Mouse (Mus musculus) limb, embryonic 11.5 days (tissue): Measurements from ENCODE around the gene Itga9. TPM values are rescaled to one million over a fixed set of nuclear protein-coding genes. Genes with fewer than 3 reads are reported as not detected.
A peak's percentile ranks its signal among the peaks of the same experiment; 100 is the strongest.

ENCODE experiments used
- ATAC-seq: fragments of 200-750 bp; cut with Nextera tagmentation; 2 replicates; pipeline ENCODE4 v1.8.0; 2017; ENCODE audit warnings: low read depth; ENCODE audit not compliant: insufficient number of reproducible peaks, low FRiP score, low TSS enrichment
- DNase-seq: peaks from one replicate; pipeline ENCODE4 v3.0.0-alpha.2; 2015; ENCODE audit warnings: low spot score
- H3K27ac ChIP-seq: fragments of 300-500 bp; sonication (generic); replicated peaks from 2 replicates; pipeline ENCODE4 v1.5.1; 2014; ENCODE audit warnings: low read depth, mild to moderate bottlenecking, low read length
- H3K27me3 ChIP-seq: fragments of 300-500 bp; sonication (generic); 2 replicates; pipeline ENCODE4 v1.6.1; 2014; ENCODE audit warnings: mild to moderate bottlenecking, low read length, mixed read lengths; ENCODE audit not compliant: control insufficient read depth, insufficient read depth
- H3K36me3 ChIP-seq: fragments of 300-500 bp; sonication (generic); 2 replicates; pipeline ENCODE4 v1.6.1; 2014; ENCODE audit warnings: mild to moderate bottlenecking, low read length, moderate library complexity, mixed read lengths; ENCODE audit not compliant: control insufficient read depth, insufficient read depth
- H3K4me1 ChIP-seq: fragments of 300-500 bp; sonication (generic); 2 replicates; pipeline ENCODE4 v1.6.1; 2014; ENCODE audit warnings: low read length, mixed read lengths; ENCODE audit not compliant: control insufficient read depth, insufficient read depth
- H3K4me2 ChIP-seq: fragments of 300-500 bp; sonication (generic); 2 replicates; pipeline ENCODE4 v1.6.1; 2014; ENCODE audit warnings: low read depth, mild to moderate bottlenecking, moderate library complexity; ENCODE audit not compliant: severe bottlenecking
- H3K4me3 ChIP-seq: fragments of 300-500 bp; sonication (generic); 2 replicates; pipeline ENCODE4 v1.5.1; 2014; ENCODE audit warnings: low read depth, low read length
- H3K9ac ChIP-seq: fragments of 300-500 bp; sonication (generic); 2 replicates; pipeline ENCODE4 v1.6.1; 2014; ENCODE audit warnings: mild to moderate bottlenecking, low read length
- H3K9me3 ChIP-seq: fragments of 300-500 bp; sonication (generic); 2 replicates; pipeline ENCODE4 v1.6.1; 2016; ENCODE audit warnings: low read length; ENCODE audit not compliant: control insufficient read depth
- WGBS: fragments of 180-500 bp; shearing (Covaris S2); extraction: QIAGEN DNeasy Blood & Tissue Kit; methylation state at CpG from one replicate; pipeline ENCODE4 v1.1.7; 2014; 5-methylcytosine and 5-hydroxymethylcytosine counted together
- polyA plus RNA-seq: library from polyadenylated mRNA; unstranded; fragments of >200 nt; fragmentation: Nextera tagmentation; extraction: Ambion mirVana; gene quantifications from 2 replicates; pipeline ENCODE4 v1.2.1, GENCODE M21; 2014

Gene Itga9
- polyA plus RNA-seq, 1 experiment from 2014 or later: 7.7 TPM

GRCm38 (mm10) chr9:118841907-118842432, 235.5 kb downstream of the Itga9 start:
- Histone ChIP-seq H3K4me1 (0 out of 2 replicates have a peak, but pooled peaks cover 4% of the 10 kb centered on the region), H3K36me3 (no peaks in the 10 kb centered on the region), H3K9ac (no peak overlapping the region), H3K4me3 (no peak overlapping the region), H3K27me3 (no peaks in the 10 kb centered on the region), H3K4me2 (no peak overlapping the region), H3K9me3 (no peaks in the 10 kb centered on the region), H3K27ac (no peak overlapping the region)
- ATAC-seq (no peak), DNase-seq (no peak)
- 63% methylated on average over 7 of the region's 7 CpGs for WGBS

GRCm38 (mm10) chr9:118843711-118844110, 237.2 kb downstream of the Itga9 start:
- Histone ChIP-seq H3K36me3 (no peaks in the 10 kb centered on the region), H3K4me3 (no peak overlapping the region), H3K4me2 (no peak overlapping the region), H3K9ac (no peak overlapping the region), H3K4me1 (0 out of 2 replicates have a peak, but pooled peaks cover 4% of the 10 kb centered on the region), H3K9me3 (no peaks in the 10 kb centered on the region), H3K27me3 (no peaks in the 10 kb centered on the region), H3K27ac (no peak overlapping the region)
- ATAC-seq: no peak
- WGBS: 56% methylated on average over 5 of the region's 5 CpGs
- no peak for DNase-seq

- ATAC-seq (no peak), DNase-seq (no peak)
- no peak overlapping the region for H3K4me2 ChIP-seq
- H3K4me3 ChIP-seq: no peak overlapping the region
- H3K9me3 ChIP-seq: no peaks in the 10 kb centered on the region
- H3K27me3 ChIP-seq: no peaks in the 10 kb centered on the region
- H3K4me1 ChIP-seq: 0 out of 2 replicates have a peak, but pooled peaks cover 4% of the 10 kb centered on the region
- H3K27ac ChIP-seq: no peak overlapping the region
- H3K9ac ChIP-seq: no peak overlapping the region
- WGBS: 15% methylated on average over 5 of the region's 5 CpGs
- no peaks in the 10 kb centered on the region for H3K36me3 ChIP-seq
Observed at GRCm38 (mm10) chr9:118845003-118845402, 238.5 kb downstream of the Itga9 start.

GRCm38 (mm10) chr9:118846766-118847165, 240.3 kb downstream of the Itga9 start:
- no peaks in the 10 kb centered on the region for H3K4me1 ChIP-seq
- no peaks in the 10 kb centered on the region for H3K27me3 ChIP-seq
- no peak overlapping the region for H3K4me3 ChIP-seq
- WGBS: 84% methylated on average over 3 of the region's 3 CpGs
- no peak overlapping the region for H3K9ac ChIP-seq
- ATAC-seq (no peak), DNase-seq (no peak)
- H3K27ac ChIP-seq: no peak overlapping the region
- no peaks in the 10 kb centered on the region for H3K9me3 ChIP-seq
- H3K36me3 ChIP-seq: no peaks in the 10 kb centered on the region; the same call in 1 of the 2 replicates
- H3K4me2 ChIP-seq: no peak overlapping the region

- WGBS: 88% methylated on average over 9 of the region's 9 CpGs
- Histone ChIP-seq H3K27me3 (no peaks in the 10 kb centered on the region), H3K4me1 (peaks cover 18% of the 10 kb centered on the region), H3K9ac (no peak overlapping the region), H3K4me2 (no peak overlapping the region), H3K27ac (no peak overlapping the region), H3K4me3 (no peak overlapping the region), H3K9me3 (no peaks in the 10 kb centered on the region), H3K36me3 (no peaks in the 10 kb centered on the region)
- DNase-seq: no peak
- no peak for ATAC-seq
Observed at GRCm38 (mm10) chr9:118856665-118857064, 250.2 kb downstream of the Itga9 start.

GRCm38 (mm10) chr9:118860613-118861141, 254.2 kb downstream of the Itga9 start:
- DNase-seq: no peak
- Histone ChIP-seq H3K36me3 (no peaks in the 10 kb centered on the region), H3K27ac (no peak overlapping the region), H3K27me3 (no peaks in the 10 kb centered on the region), H3K4me2 (no peak overlapping the region), H3K4me3 (no peak overlapping the region), H3K4me1 (peaks cover 36% of the 10 kb centered on the region), H3K9me3 (no peaks in the 10 kb centered on the region), H3K9ac (no peak overlapping the region)
- ATAC-seq: no peak
- WGBS: 29% methylated on average over 12 of the region's 12 CpGs

GRCm38 (mm10) chr9:118862214-118862613, 255.7 kb downstream of the Itga9 start:
- peak; percentile 41; the same call in 1 of the 2 replicates for ATAC-seq

GRCm38 (mm10) chr9:118862852-118863260, 256.4 kb downstream of the Itga9 start:
- Histone ChIP-seq H3K9me3 (no peaks in the 10 kb centered on the region), H3K27ac (no peak overlapping the region), H3K4me1 (peaks cover 36% of the 10 kb centered on the region), H3K36me3 (no peaks in the 10 kb centered on the region), H3K4me3 (no peak overlapping the region), H3K4me2 (no peak overlapping the region; the same call in 1 of the 2 replicates), H3K9ac (no peak overlapping the region), H3K27me3 (no peaks in the 10 kb centered on the region)
- DNase-seq (peak; percentile 85), ATAC-seq (peak; percentile 78; the same call in 1 of the 2 replicates)
- 6% methylated on average over 9 of the region's 9 CpGs for WGBS

More at GRCm38 (mm10) chr9:118862214-118862613, 255.7 kb downstream of the Itga9 start:
- peaks cover 36% of the 10 kb centered on the region for H3K4me1 ChIP-seq
- DNase-seq: peak; percentile 42
- H3K4me2 ChIP-seq: no peak overlapping the region; the same call in 1 of the 2 replicates
- whole genome bisulfite sequencing: 39% methylated on average over 12 of the region's 12 CpGs
- no peak overlapping the region; the same call in 1 of the 2 replicates for H3K27ac ChIP-seq
- H3K9me3 ChIP-seq: no peaks in the 10 kb centered on the region
- H3K27me3 ChIP-seq: no peaks in the 10 kb centered on the region
- no peak overlapping the region for H3K9ac ChIP-seq
- H3K4me3 ChIP-seq: no peak overlapping the region
- no peaks in the 10 kb centered on the region for H3K36me3 ChIP-seq
